Mouse (Mus musculus) liver, embryonic 15.5 days (tissue): ENCODE measurements around the gene Grid2. TPM values are rescaled to one million over a fixed set of nuclear protein-coding genes. Genes with fewer than 3 reads are reported as not detected.

Experiments
- ATAC-seq: fragments of 200-750 bp; cut with Nextera tagmentation; 2 replicates; pipeline ENCODE4 v1.8.0; 2017; ENCODE audit warnings: moderate number of reproducible peaks, mild to moderate bottlenecking, moderate library complexity; ENCODE audit not compliant: insufficient read depth
- H3K27ac ChIP-seq: fragments of 300-500 bp; sonication (generic); replicated peaks from 2 replicates; pipeline ENCODE4 v1.5.1; 2015; ENCODE audit warnings: mild to moderate bottlenecking, inconsistent platforms
- H3K27me3 ChIP-seq: fragments of 300-500 bp; sonication (generic); 2 replicates; pipeline ENCODE4 v1.6.1; 2015; ENCODE audit warnings: mild to moderate bottlenecking, inconsistent platforms
- H3K36me3 ChIP-seq: fragments of 300-500 bp; sonication (generic); replicated peaks from 2 replicates; pipeline ENCODE4 v1.6.1; 2015; ENCODE audit warnings: moderate library complexity, mild to moderate bottlenecking, inconsistent platforms
- H3K4me1 ChIP-seq: fragments of 300-500 bp; sonication (generic); replicated peaks from 2 replicates; pipeline ENCODE4 v1.6.1; 2015; ENCODE audit warnings: inconsistent platforms
- H3K4me2 ChIP-seq: fragments of 300-500 bp; sonication (generic); 2 replicates; pipeline ENCODE4 v1.6.1; 2015; ENCODE audit warnings: moderate library complexity, mild to moderate bottlenecking, inconsistent platforms
- H3K4me3 ChIP-seq: fragments of 300-500 bp; sonication (generic); replicated peaks from 2 replicates; pipeline ENCODE4 v1.5.1; 2015; ENCODE audit warnings: mild to moderate bottlenecking, inconsistent platforms
- H3K9ac ChIP-seq: fragments of 300-500 bp; sonication (generic); 2 replicates; pipeline ENCODE4 v1.6.1; 2015; ENCODE audit warnings: moderate library complexity, mild to moderate bottlenecking, inconsistent platforms
- H3K9me3 ChIP-seq: fragments of 300-500 bp; sonication (generic); replicated peaks from 2 replicates; pipeline ENCODE4 v1.6.1; 2016; ENCODE audit warnings: inconsistent platforms
- WGBS: fragments of 180-500 bp; shearing (Covaris S2); methylation state at CpG from one replicate; pipeline ENCODE4 v1.1.7; 2015; ENCODE audit warnings: mixed read lengths; ENCODE audit not compliant: insufficient replicate concordance; 5-methylcytosine and 5-hydroxymethylcytosine counted together
- polyA plus RNA-seq: library from polyadenylated mRNA; unstranded; fragments of >200 nt; fragmentation: Nextera tagmentation; extraction: Ambion mirVana; gene quantifications from 2 replicates; pipeline ENCODE4 v1.2.1, GENCODE M21; 2015

Grid2 gene
- polyA plus RNA-seq, 1 experiment from 2014 or later = not detected

DNA sequence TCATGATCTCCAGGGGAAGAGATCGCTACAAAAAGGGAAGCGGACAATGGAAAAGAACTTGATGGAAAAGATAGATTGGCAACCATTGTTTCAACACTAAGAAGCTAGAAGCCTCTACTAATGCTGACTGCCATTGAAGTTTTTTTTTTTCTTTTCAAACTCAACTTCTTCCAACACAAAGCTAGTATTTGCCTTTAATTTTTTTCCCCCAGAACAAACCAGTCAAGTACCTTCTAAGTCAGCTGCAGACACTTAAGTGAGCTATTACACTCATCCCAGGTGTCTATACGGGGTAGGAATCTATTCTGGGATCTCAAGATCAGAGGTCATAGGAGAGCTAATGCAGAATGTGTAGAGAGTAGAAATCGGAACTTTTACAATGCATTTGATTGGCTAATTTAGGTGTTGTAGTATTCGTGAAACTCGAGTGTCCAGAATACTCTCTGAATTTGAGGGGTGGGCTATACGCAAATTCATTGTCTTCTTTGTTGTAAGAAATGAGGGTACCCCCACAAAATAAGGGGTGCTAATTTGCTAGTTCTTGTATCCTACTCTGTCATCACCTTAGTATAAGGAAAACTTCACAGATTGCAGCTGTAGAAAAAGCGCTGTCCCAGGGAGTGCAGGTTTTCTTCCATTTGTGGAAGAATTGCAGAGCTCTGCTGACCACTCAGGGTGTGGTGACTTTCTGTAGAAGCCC, 1476.1 kb downstream of the Grid2 start:
- Histone ChIP-seq H3K9ac (no peak overlapping the region), H3K27ac (no peak overlapping the region), H3K27me3 (peaks cover 96% of the 10 kb centered on the region), H3K4me3 (no peak overlapping the region), H3K36me3 (no peaks in the 10 kb centered on the region), H3K4me2 (no peak overlapping the region), H3K9me3 (no peaks in the 10 kb centered on the region), H3K4me1 (peaks cover 8% of the 10 kb centered on the region; the same call in 1 of the 2 replicates)
- no peak for ATAC-seq
- 5% methylated on average over 8 of the region's 8 CpGs for WGBS

DNA sequence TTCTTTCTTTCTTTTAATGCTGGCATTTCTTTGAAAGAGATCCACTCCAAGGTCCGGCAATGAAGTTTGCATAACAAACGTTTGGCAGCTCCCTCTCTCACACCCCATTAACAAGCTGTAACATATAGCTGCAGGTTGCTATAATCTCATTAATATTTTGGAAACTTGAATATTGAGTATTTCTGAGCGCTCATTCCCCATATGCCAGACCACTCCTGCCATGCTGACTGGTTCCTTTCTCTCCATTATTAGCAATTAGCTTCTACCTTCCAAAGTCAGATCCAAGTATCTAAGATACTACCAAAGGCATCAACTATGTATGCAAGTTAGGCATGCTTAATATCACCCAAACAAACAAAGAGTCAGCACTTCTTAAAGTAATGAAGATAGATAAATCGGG, 1477.6 kb downstream of the Grid2 start:
- 7% methylated on average over 4 of the region's 4 CpGs for WGBS
- Histone ChIP-seq H3K4me1 (peaks cover 8% of the 10 kb centered on the region; the same call in 1 of the 2 replicates), H3K27ac (no peak overlapping the region), H3K27me3 (peaks cover 82% of the 10 kb centered on the region), H3K9me3 (no peaks in the 10 kb centered on the region), H3K9ac (no peak overlapping the region), H3K4me2 (no peak overlapping the region), H3K4me3 (no peak overlapping the region), H3K36me3 (no peaks in the 10 kb centered on the region)
- ATAC-seq = no peak

- no peak overlapping the region for H3K27ac ChIP-seq
- peaks cover 68% of the 10 kb centered on the region for H3K27me3 ChIP-seq
- peak overlapping the region; percentile 33 for H3K4me2 ChIP-seq
- no peak overlapping the region for H3K9ac ChIP-seq
- no peak overlapping the region for H3K4me3 ChIP-seq
- H3K9me3 ChIP-seq = no peaks in the 10 kb centered on the region
- no peaks in the 10 kb centered on the region for H3K36me3 ChIP-seq
- H3K4me1 ChIP-seq = 0 out of 2 replicates have a peak, but pooled peaks cover 2% of the 10 kb centered on the region
- 3% methylated on average over 54 of the region's 54 CpGs for WGBS
- no peak for ATAC-seq
These were observed 1479.0 kb downstream of the Grid2 start for GRCm38 (mm10) chr6:64734441-64735320.

DNA sequence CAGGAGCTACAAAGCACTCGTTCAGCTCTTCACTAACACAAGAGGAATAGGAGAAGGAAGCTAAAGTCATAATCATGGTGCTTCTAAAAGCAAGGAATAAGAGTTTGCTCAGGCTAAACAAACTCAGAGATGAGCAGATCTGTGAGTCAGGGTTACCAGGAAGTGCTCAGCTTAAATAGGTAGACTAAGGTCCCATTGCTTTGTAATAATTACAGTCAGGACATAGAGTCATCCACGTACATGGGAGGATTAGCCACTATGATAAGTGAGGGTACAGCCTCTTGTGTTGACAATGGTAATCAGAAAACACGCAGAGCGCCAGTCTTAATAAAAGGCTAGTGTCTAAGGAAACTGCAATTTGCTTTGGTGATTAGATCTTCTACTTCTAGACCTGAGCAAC, 1480.6 kb downstream of the Grid2 start:
- H3K27ac ChIP-seq = no peak overlapping the region
- no peak overlapping the region for H3K9ac ChIP-seq
- no peaks in the 10 kb centered on the region for H3K36me3 ChIP-seq
- no peak for ATAC-seq
- no peak overlapping the region for H3K4me3 ChIP-seq
- H3K9me3 ChIP-seq = no peaks in the 10 kb centered on the region
- peaks cover 54% of the 10 kb centered on the region for H3K27me3 ChIP-seq
- no peaks in the 10 kb centered on the region for H3K4me1 ChIP-seq
- WGBS = 39% methylated on average over 4 of the region's 4 CpGs
- H3K4me2 ChIP-seq = no peak overlapping the region

- Histone ChIP-seq H3K9me3 (no peaks in the 10 kb centered on the region), H3K27me3 (no peaks in the 10 kb centered on the region), H3K9ac (no peak overlapping the region), H3K27ac (no peak overlapping the region), H3K4me3 (no peak overlapping the region), H3K4me2 (no peak overlapping the region), H3K36me3 (no peaks in the 10 kb centered on the region), H3K4me1 (no peaks in the 10 kb centered on the region)
- ATAC-seq = no peak
- WGBS = 44% methylated on average over 2 of the region's 2 CpGs
These were observed 1487.3 kb downstream of the Grid2 start for GRCm38 (mm10) chr6:64742915-64743489.
